Mouse (Mus musculus): ENCODE data around the gene Clcn5. TPM values are rescaled to one million over a fixed set of nuclear protein-coding genes. Genes with fewer than 3 reads are reported as not detected.
A peak's percentile ranks its signal among the peaks of the same experiment; 100 is the strongest.

Clcn5 gene
- polyA plus RNA-seq, 1 experiment from 2014 or later = 5.6 TPM

DNA sequence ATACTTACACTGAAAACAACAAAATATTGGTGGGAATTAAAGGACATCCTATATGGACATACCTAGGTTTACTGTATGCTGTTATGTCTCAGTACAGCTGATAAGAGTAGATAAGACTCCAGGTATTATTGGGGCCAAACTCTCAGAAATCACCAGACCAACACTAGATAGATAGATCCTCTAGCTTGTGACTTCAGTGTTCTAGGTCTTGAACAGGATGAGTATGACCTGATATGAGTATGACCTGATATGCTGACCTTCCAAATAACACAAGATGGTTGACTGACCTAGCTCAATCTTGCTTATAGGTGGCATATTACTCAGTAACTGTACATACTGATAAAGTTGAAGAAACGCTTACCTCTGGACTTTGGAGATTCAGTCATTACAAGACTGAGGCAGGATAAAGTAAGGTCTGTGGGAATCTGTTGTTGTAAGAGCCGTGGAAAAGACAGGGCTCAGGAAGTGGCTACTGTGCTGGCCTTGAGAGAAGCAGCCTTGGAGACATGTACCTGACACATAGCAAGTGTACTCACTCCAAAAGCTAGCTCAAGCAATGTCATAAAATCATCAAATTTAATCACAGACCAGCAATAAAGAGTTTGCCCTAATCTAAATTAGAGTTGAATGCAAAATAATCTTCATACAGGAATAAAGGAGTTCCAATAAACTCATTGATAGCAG is 32.0 kb downstream of the Clcn5 start:
- no peak overlapping the region for H3K9ac ChIP-seq
- no peak overlapping the region for H3K4me3 ChIP-seq
- H3K36me3 ChIP-seq (ENCODE audit: poor library complexity, severe bottlenecking) = no peaks in the 10 kb centered on the region
- no peaks in the 10 kb centered on the region for H3K4me1 ChIP-seq
- H3K4me2 ChIP-seq = no peak overlapping the region
- ATAC-seq = no peak
- H3K9me3 ChIP-seq (replicated peaks) = no peaks in the 10 kb centered on the region
- no peak overlapping the region for H3K27ac ChIP-seq
- 83% methylated on average over 2 of the region's 2 CpGs for WGBS
- H3K27me3 ChIP-seq = no peaks in the 10 kb centered on the region

DNA sequence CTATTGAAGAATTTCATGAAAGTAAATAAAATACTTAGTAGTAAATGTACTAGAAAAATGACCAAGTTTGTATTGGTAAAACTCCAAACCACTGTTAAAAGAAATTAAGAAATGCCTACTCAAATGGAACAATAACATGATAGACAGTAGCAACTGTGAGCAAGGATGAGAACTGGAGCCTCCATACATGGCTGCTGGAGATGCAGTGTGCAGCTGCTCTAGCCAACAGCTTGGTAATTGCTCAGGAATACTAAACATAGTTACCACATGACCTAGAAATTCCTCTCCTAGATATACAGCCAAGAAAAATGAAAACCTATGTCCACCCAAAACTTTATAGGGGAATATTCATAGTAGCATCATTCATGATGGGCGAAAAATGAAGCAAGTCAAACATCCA is 36.5 kb downstream of the Clcn5 start:
- no peaks in the 10 kb centered on the region for H3K9me3 ChIP-seq (replicated peaks)
- H3K36me3 ChIP-seq (ENCODE audit: poor library complexity, severe bottlenecking) = no peaks in the 10 kb centered on the region
- 67% methylated on average over 1 of the region's 1 CpGs for WGBS
- H3K27me3 ChIP-seq = no peaks in the 10 kb centered on the region
- no peak overlapping the region for H3K27ac ChIP-seq
- H3K4me2 ChIP-seq = no peak overlapping the region
- H3K4me1 ChIP-seq = no peaks in the 10 kb centered on the region
- ATAC-seq = no peak
- H3K9ac ChIP-seq = no peak overlapping the region
- no peak overlapping the region for H3K4me3 ChIP-seq

- Histone ChIP-seq H3K4me3 (no peak overlapping the region), H3K9ac (no peak overlapping the region), H3K9me3 (replicated peaks) (no peaks in the 10 kb centered on the region), H3K4me2 (no peak overlapping the region), H3K27me3 (no peaks in the 10 kb centered on the region), H3K27ac (no peak overlapping the region), H3K36me3 (ENCODE audit: poor library complexity, severe bottlenecking) (no peaks in the 10 kb centered on the region), H3K4me1 (no peaks in the 10 kb centered on the region)
- 55% methylated on average over 5 of the region's 5 CpGs for WGBS
- peak; percentile 82 for ATAC-seq
These were observed 39.4 kb downstream of the Clcn5 start for GRCm38 (mm10) chrX:7279722-7280121.

DNA sequence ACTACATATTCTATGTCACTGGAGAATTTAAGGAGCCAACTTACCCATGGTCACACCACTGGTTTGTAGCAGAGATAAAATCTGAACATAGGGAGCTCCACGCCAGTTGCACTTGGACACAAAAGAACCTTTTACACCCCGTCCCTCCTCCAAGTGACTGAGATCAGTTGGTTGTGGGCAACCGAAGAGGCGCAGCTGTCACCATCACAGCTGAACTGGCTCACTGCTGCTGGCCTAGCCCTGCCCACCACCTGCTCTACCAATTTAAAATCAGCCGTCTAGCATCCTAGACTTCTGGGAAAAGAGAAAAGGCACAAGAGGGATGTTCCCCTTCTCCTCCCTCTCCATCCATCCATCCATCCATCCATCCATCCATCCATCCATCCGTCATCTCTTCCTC is 42.6 kb downstream of the Clcn5 start:
- Histone ChIP-seq H3K9ac (no peak overlapping the region), H3K27ac (no peak overlapping the region), H3K4me3 (no peak overlapping the region), H3K9me3 (replicated peaks) (no peaks in the 10 kb centered on the region), H3K4me2 (no peak overlapping the region), H3K36me3 (ENCODE audit: poor library complexity, severe bottlenecking) (no peaks in the 10 kb centered on the region), H3K27me3 (no peaks in the 10 kb centered on the region), H3K4me1 (no peaks in the 10 kb centered on the region)
- 67% methylated on average over 6 of the region's 6 CpGs for WGBS
- ATAC-seq = no peak

DNA sequence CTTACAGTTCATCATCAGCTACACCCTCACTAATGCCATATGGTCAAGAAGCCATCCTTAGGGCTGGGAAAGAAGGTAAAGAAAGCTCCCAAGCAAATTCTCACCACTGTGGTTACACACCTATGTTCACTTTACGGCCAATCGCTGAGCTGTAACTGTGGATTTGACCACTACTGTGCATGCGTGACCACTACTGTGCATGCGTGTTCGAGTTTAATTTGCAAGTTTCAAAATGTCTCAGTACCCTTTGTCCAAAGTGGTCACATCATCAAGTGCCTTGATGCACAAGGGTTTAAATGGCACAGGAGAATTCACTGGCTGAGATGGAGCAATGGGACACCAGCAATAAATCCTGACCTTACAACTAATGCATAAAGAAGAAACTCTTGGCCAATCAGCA is 58.0 kb downstream of the Clcn5 start:
- no peak overlapping the region for H3K4me3 ChIP-seq
- H3K4me1 ChIP-seq = no peaks in the 10 kb centered on the region
- H3K27ac ChIP-seq = no peak overlapping the region
- no peak overlapping the region for H3K4me2 ChIP-seq
- no peak for ATAC-seq
- no peaks in the 10 kb centered on the region for H3K36me3 ChIP-seq (ENCODE audit: poor library complexity, severe bottlenecking)
- no peaks in the 10 kb centered on the region for H3K9me3 ChIP-seq (replicated peaks)
- WGBS = 98% methylated on average over 5 of the region's 5 CpGs
- no peaks in the 10 kb centered on the region for H3K27me3 ChIP-seq
- no peak overlapping the region for H3K9ac ChIP-seq

GRCm38 (mm10) chrX:7260400-7261113 is 58.6 kb downstream of the Clcn5 start:
- Histone ChIP-seq H3K27me3 (no peaks in the 10 kb centered on the region), H3K27ac (no peak overlapping the region), H3K9ac (no peak overlapping the region), H3K4me1 (no peaks in the 10 kb centered on the region), H3K36me3 (ENCODE audit: poor library complexity, severe bottlenecking) (no peaks in the 10 kb centered on the region), H3K4me3 (no peak overlapping the region), H3K9me3 (replicated peaks) (no peaks in the 10 kb centered on the region), H3K4me2 (no peak overlapping the region)
- ATAC-seq = no peak
- WGBS = 89% methylated on average over 5 of the region's 5 CpGs

DNA sequence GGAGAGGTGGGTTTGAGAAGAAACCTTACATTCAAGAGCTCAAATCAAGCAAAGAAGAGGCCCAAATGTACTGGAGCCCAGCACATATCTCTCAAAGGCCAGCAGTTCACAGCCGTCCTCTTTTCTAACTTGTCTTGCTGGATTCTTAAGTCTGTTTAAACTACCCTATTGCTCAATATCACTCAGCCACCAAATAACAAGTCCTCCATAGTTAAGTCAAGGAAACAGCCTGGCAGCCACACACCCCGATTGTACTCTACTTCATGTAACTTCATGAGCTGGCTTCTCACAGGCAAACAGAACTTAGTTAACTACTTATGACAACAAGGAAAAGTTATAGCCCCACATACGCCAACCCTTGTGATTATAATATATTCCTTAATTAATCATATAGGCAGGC is 59.4 kb downstream of the Clcn5 start:
- Histone ChIP-seq H3K4me2 (no peak overlapping the region), H3K36me3 (ENCODE audit: poor library complexity, severe bottlenecking) (no peaks in the 10 kb centered on the region), H3K9ac (no peak overlapping the region), H3K4me1 (no peaks in the 10 kb centered on the region), H3K27ac (no peak overlapping the region), H3K4me3 (no peak overlapping the region), H3K9me3 (replicated peaks) (no peaks in the 10 kb centered on the region), H3K27me3 (no peaks in the 10 kb centered on the region)
- ATAC-seq = no peak
- 86% methylated on average over 3 of the region's 3 CpGs for WGBS

GRCm38 (mm10) chrX:7256022-7256421 is 63.1 kb downstream of the Clcn5 start:
- Histone ChIP-seq H3K27ac (no peak overlapping the region), H3K4me1 (no peaks in the 10 kb centered on the region), H3K27me3 (no peaks in the 10 kb centered on the region), H3K4me2 (no peak overlapping the region), H3K4me3 (no peak overlapping the region), H3K9me3 (replicated peaks) (no peaks in the 10 kb centered on the region), H3K9ac (no peak overlapping the region), H3K36me3 (ENCODE audit: poor library complexity, severe bottlenecking) (no peaks in the 10 kb centered on the region)
- no peak for ATAC-seq
- WGBS = 78% methylated on average over 3 of the region's 3 CpGs

- no peak for ATAC-seq
- H3K27me3 ChIP-seq = no peaks in the 10 kb centered on the region
- H3K4me2 ChIP-seq = no peak overlapping the region
- H3K27ac ChIP-seq = no peak overlapping the region
- H3K36me3 ChIP-seq (ENCODE audit: poor library complexity, severe bottlenecking) = no peaks in the 10 kb centered on the region
- H3K4me1 ChIP-seq = no peaks in the 10 kb centered on the region
- H3K9me3 ChIP-seq (replicated peaks) = no peaks in the 10 kb centered on the region
- no peak overlapping the region for H3K9ac ChIP-seq
- no peak overlapping the region for H3K4me3 ChIP-seq
- 74% methylated on average over 5 of the region's 5 CpGs for WGBS
These were observed 115.1 kb downstream of the Clcn5 start for GRCm38 (mm10) chrX:7204099-7204498.

DNA sequence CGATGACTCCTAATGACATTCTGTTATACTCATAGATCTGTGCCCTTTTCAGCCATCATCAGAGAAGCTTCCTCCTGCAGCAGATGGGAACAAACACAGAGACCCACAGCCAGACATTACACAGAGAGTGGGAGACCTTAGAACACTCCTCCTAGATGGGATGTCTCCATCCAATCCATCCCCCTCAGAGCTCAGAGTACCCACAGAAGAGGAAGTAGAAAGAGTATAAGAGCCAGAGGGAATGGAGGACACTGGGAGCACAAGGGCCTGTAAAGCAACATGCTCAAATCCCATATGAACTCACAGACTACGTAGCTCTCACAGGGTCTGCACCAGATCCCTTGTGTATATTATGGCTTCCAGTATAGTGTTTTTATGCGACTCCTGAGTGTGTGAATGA is 115.6 kb downstream of the Clcn5 start:
- Histone ChIP-seq H3K27me3 (no peaks in the 10 kb centered on the region), H3K4me3 (no peak overlapping the region), H3K36me3 (ENCODE audit: poor library complexity, severe bottlenecking) (no peaks in the 10 kb centered on the region), H3K9ac (no peak overlapping the region), H3K4me2 (no peak overlapping the region), H3K27ac (no peak overlapping the region), H3K9me3 (replicated peaks) (no peaks in the 10 kb centered on the region), H3K4me1 (no peaks in the 10 kb centered on the region)
- 90% methylated on average over 3 of the region's 3 CpGs for WGBS
- ATAC-seq = no peak

- H3K9ac ChIP-seq = no peak overlapping the region
- ATAC-seq = no peak
- 53% methylated on average over 1 of the region's 1 CpGs for WGBS
- H3K27ac ChIP-seq = no peak overlapping the region
- no peak overlapping the region for H3K4me3 ChIP-seq
- H3K4me1 ChIP-seq = no peaks in the 10 kb centered on the region
- no peaks in the 10 kb centered on the region for H3K27me3 ChIP-seq
- no peaks in the 10 kb centered on the region for H3K36me3 ChIP-seq (ENCODE audit: poor library complexity, severe bottlenecking)
- no peaks in the 10 kb centered on the region for H3K9me3 ChIP-seq (replicated peaks)
- no peak overlapping the region for H3K4me2 ChIP-seq
These were observed 121.3 kb downstream of the Clcn5 start for GRCm38 (mm10) chrX:7197833-7198232.

GRCm38 (mm10) chrX:7190816-7191215 is 128.3 kb downstream of the Clcn5 start:
- no peak for ATAC-seq
- no peaks in the 10 kb centered on the region for H3K36me3 ChIP-seq (ENCODE audit: poor library complexity, severe bottlenecking)
- no peaks in the 10 kb centered on the region for H3K27me3 ChIP-seq
- H3K9ac ChIP-seq = no peak overlapping the region
- no peak overlapping the region for H3K4me3 ChIP-seq
- no peak overlapping the region for H3K27ac ChIP-seq
- H3K9me3 ChIP-seq (replicated peaks) = no peaks in the 10 kb centered on the region
- WGBS = 78% methylated on average over 4 of the region's 4 CpGs
- H3K4me2 ChIP-seq = no peak overlapping the region
- H3K4me1 ChIP-seq = no peaks in the 10 kb centered on the region
